Mouse (Mus musculus) megakaryocyte, adult 5-6 weeks (primary cell): ENCODE results near the gene Raver2. TPM values are rescaled to one million over a fixed set of nuclear protein-coding genes. Genes with fewer than 3 reads are reported as not detected.
"Not testable (repeated sequence)": the region's sequence is repeated elsewhere in the genome, so short reads cannot be mapped to it uniquely, and the experiment has no call there.

Source experiments
- ATAC-seq: 2 replicates; pipeline ENCODE4 v1.8.0; 2016; ENCODE audit warnings: mild to moderate bottlenecking, inconsistent platforms; ENCODE audit not compliant: poor library complexity, severe bottlenecking
- total RNA-seq, 2 experiments: library from RNA; stranded (forward) in 1 of 2; stranded (reverse) in 1 of 2; fragments of 153-499, 151-499 nt in 1 of 2; fragments of 221-1000, 200-1000 nt in 1 of 2; gene quantifications; 2 replicates each; pipeline versions ENCODE4 v1.2.3 to v1.2.4; 2015 to 2017

The Raver2 gene
- total RNA-seq (2015): 0.32 TPM in 1 of 2 replicates, not detected in the other
- 0.18 and 0.28 TPM in 2 replicates for total RNA-seq (2017)

DNA sequence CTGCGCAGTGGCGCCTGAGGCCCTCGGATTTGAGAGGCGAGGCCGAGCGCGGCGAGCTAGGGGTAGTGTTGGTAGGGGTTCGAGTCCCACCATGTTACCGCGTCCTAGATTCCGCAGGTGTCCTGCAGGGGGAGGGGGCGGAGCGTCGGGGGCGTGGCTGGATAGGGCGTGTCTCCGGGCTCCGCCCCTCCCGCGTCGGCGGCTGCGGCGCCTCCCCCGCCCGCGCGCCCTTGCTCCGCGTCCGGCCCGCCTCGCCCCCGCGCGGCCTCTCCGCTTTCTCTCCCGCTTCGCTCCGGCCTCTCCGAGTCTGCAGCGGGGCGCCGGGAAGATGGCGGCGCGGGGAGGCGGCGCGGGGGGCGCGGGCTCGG is at the start of gene Raver2:
Raver2 (plus strand) TSS at position 198 of the 368 bp plus-strand sequence.
- 0 out of 2 replicates have a peak, but pooled peaks have one; percentile 40 for ATAC-seq

DNA sequence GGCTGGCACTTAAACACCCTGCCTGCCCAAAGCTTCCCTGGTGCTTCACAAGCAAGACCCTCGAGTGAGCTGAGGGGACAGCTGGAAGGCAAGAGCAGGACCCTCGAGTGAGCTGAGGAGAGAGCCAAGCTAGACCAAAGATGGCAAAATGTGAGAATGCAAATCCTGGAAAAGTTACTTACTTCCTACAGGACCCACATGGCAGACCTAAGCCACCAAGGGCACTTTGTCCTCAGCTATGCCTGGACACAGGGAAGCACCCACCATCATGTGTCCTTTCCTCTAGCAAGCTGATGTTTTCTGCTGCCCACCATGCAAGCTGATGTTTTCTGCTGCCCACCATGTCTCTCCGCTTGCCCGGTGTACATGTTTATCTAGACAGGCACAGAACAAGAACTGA is 48.2 kb upstream of the Raver2 start, which contains the start of gene Gm10577:
Gm10577 (minus strand) TSS at position 101 of the 400 bp plus-strand sequence.
- ATAC-seq: no peak

DNA sequence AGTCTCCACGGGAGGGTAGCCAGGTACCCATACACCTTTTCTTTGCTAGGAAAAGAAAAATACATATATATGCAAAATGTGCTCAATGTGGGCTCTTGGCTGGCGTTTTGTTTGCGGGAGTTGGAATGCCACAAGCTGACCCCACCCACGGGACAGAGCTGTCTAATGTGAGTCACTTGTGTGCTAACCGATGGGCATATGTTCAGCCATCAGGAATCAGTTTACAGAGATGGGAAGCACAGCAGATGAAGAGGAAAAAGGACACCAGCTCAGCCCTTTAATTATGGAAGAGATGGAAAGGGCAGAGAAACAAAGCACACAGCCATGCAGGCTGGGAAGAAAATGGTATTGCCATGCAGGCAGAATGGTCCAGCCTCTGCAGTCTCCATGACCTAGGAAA is 42.2 kb upstream of the Raver2 start:
- ATAC-seq: no peak

DNA sequence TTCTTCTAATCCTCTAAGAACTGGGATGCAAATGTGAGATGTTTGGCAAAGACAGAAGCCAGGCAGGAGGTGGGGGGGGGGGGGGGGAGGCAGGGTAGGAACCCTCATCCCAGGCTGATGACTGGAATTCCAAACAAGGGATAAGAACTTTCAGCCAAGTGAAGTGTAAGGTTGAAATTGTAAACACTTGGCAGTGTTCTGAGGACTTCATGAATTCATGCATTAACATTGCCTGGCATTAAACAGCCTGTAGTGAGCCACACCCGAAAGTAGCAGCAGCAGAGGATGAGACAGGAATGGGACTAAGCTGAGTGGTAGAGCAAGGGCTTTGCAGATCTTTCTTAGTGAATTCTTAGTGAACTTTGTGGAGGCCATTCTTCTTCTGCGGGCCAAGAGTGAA is 41.8 kb upstream of the Raver2 start:
- no peak for ATAC-seq

DNA sequence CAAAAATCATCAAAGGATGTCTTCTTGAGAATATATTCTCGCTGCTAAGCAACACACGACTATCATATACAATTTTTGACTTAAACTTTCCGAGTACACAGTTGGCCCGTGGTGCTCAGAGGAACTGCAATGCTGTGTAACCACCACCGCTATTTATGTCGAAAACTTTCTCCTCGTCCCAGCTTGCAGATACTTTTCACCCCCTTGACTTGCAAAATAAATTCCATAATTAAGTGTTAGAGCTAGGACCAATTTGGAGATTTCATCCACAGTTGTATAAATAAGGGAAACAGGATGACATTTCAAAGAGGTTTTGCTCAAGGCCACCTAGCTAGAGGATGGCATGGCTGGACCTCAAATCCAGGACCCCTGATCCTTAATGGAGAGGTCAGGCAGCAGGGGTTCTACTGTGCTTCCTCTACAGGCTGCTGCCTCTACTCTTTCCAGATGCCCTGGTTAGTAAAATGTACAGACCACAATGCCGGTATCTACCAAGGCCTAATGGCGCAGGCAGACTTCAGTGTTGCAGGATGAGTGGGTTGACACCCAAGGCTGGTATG is 40.9 kb upstream of the Raver2 start:
- ATAC-seq: no peak

DNA sequence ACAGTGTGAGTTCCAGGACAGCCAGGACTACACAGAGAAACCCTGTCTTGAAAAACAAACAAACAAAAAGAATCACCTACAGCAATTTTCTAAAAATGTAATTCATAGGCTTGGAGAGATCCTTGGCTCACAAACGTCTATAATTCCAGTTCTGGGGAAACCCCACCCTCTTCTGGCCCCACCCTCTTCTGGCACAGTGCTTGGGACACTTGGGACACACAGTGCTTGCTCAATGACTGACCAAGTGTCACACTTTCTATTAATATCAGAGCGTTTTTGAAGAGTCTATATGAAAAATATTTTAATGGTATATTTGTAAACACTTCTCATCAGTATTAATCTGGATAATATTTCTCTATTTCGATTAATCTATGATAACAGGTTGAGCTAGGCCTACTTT is 35.7 kb upstream of the Raver2 start:
- ATAC-seq: no peak

DNA sequence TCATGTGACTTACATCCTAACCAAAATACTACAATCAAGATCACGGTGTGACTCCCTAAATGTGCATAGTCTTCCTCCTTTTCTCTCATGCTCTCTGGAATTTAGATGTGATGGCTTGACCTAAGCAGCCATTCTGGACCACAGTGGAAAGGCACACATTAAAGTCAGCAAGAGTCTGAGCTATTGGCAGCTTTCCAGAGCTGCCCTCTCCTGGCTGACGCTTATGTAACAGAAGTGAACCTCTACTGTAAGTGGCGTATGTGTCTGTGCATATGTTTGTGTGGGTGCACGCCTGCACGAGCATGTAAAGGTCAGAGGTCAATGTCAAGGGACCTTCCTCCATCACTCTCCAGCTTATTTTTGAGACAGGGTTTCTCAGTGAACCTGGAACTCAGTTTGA is 33.7 kb upstream of the Raver2 start:
- ATAC-seq: no peak

DNA sequence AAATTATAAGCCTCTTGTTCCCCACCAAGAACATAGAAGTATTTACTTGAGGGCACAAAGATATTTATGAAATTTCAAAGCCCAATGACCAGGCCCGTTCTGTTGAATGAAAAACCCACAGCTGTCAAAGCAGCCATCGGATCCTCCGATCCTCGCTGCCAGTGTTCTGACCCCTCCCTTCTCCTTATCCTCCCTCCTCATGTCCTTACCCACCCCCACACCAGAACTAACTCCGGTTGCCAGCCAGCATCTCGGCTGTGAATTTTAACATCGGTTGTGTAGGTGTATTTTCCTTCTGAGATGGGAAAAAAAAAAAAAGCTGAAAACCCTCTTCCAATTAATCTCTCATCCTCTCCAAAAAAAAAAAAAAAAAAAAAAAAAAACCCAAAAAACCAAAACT is 31.6 kb upstream of the Raver2 start:
- no peak for ATAC-seq

DNA sequence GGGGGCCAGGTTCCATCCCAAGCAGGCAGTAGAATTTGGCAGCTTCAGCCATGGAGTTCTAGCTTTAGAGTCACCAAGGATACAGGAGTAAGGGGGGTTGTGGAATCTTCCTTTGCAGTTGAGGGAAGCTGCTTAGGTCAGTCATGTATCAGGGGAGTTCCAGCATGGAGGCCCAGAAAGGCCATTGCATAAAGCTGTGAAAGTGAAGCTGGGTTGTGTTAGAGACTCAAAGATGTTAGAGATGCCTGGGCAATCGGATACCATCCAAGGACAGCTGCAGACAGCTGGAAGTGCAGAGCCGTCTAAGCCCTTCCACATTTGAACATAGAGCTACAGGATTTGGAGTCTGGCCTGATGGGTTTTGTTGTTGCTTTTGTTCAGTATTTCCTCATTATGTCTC is 25.1 kb upstream of the Raver2 start:
- no peak for ATAC-seq

DNA sequence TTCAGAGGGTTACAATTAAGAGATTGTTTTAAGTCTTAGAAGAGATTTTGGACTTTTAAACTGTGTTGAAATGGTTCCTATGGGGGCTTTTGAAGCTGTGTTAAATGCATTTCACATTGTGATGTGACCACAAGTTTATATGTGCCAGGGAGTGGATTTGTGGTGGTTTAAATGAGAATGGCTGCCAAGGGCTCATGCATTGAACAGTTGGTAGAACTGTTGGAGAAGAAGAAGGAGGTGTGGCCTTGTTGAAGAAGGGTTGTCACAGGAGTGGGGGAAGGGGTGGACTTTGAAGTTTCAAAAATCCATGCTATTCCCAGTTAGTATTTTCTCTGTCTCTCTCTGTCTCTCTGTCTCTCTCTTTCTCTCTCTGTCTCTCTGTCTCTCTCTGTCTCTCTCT is 24.6 kb upstream of the Raver2 start:
- no peak for ATAC-seq

DNA sequence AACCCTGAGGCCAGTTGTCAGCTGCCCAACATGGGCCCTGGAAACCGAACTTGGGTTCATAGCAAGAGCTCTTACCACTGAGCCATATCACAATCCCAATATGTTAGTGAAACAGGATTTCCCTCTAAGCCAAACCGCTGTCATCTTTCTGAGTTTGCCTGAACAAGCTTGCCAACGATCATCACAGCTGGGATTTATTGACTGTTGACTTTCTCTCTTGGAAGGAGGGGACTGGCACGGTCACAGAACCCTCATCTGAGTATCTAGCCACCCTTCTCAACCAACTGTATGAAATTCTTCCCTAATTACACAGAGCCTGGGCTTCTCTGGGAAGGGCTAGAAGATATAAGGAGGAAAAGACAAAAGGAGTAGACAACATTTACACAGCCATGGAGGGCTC is 22.2 kb upstream of the Raver2 start:
- ATAC-seq: no peak

DNA sequence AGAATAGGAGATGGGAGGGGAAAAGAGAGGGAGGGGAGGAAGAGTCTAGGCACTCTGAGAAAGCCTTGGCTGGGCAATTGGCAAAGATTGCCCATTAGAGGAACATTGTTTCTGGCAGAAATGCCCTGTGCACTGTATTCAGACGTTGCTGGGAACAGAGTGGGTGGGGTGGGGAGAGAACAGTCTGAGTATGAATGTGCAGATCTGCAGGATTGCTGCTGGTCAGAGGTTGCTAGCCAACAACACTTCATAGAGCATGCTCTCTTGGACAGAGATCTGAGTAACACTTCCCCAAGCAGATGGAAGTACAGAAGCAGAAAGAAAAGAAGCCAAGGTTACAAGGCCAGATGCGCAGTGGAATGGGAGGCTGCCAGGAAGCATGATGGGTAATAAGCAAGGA is 6.6 kb upstream of the Raver2 start:
- no peak for ATAC-seq

DNA sequence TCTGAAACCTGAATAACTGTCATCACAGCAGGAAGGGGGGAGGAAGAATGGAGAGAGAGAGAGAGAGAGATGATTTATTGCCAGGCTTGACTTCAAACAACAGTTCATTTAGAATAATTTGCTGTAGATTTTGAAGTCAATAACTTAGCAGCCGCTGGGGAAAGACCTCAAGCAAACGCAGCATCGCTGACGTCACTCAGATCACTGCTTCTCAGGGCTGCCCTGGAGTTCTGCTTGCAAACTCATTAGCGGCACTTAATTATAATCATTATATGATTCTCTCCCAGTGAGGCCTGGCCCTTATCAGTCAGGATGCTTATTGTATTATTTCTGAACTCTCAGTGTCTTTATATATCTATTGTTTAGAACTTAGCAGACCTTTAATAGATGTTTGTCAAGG is 2.4 kb upstream of the Raver2 start:
- ATAC-seq: no peak

DNA sequence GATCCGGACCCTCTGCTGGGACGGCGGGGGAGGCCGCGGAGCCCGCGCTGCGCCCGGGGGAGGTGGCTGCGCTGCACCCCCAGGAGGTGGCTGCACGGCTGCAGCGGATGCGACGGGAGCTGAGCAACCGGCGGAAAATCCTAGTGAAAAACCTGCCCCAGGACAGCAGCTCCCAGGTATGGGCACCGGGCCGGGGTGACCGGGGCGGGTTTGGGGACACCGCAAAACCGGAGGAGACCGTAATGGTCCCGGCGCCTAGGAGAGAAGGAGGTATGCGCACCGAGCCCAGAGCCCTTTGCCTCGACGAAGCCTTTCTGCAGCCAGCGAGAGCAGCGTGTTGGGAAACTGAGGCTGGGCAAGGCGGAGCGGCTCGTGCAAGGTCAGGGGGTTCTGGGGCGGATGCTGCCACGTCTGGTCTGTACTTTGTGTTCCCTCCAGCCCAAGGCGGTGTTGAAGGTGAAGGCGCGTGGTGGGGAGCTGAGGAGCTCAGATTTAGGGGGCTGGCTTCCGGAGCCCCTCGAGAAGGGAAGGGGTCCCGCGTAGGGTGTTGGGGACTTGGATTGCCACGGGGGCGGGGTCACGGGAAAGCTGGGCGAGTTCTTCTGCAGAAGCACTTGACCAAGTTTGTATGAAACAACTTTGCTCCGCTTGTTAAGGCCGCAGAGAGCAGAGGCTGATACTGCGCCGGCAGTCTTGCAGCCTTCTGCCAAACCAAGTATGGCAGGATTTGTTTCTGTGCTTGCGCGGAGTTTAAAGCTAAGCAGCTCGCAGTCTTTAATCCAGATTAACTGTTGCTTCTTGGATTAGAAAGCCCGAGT is 580 bp downstream of the Raver2 start:
- no peak for ATAC-seq

DNA sequence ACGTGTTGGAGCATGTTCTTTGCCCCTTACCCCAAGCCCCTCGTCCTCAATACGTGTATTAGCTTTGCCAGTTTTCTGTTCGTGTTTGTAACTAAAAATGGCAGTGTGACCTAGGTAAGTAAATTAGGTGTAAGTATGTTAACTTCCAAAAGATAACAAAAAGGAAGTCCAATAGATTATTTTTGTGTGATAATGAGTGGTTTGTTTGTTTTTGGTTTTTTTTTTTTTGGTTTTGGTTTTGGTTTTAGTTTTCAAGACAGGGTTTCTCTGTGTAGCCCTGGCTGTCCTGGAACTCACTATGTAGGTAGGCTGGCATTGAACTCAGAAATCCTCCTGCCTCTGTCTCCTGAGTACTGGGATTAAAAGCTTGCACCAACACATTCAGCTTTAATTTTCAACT is 2.8 kb downstream of the Raver2 start:
- no peak for ATAC-seq

DNA sequence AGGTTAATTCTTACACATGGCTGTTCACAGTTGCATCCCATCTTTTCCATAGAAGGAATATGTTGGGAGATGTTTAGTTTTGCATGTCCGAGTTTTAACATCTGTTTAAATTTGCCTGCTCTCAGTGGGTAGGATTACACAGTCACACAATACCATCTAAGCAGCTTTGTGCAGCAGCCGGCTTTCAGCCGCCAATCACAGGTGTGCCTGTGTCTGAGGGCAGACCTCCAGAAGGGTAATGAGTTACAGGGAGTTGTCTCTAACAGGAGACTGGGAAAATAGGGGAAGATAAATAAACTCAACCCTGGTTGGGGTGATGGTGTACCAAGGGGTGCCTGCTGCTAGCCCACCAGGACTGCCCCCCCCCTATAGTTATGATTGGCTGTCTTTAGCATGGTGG is 7.6 kb downstream of the Raver2 start:
- ATAC-seq: no peak

DNA sequence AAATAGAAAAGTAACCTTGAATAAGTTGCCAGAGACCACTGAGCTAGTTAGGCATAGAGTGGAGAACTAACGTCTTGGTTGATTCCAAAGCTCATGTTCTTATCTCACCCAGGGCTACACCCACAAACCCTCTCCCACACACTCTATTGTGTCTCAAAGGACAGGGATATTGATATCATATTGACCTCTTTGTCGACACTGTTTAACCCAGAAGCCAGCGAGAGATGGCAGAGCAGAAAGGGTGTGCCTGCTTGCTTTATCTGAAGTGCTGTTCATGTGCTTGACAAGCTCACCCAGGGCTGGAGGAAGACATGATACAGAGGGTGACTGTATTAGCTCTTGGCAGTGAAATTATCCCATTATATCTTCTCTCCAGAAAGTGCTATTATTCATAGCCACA is 11.2 kb downstream of the Raver2 start:
- ATAC-seq: no peak

DNA sequence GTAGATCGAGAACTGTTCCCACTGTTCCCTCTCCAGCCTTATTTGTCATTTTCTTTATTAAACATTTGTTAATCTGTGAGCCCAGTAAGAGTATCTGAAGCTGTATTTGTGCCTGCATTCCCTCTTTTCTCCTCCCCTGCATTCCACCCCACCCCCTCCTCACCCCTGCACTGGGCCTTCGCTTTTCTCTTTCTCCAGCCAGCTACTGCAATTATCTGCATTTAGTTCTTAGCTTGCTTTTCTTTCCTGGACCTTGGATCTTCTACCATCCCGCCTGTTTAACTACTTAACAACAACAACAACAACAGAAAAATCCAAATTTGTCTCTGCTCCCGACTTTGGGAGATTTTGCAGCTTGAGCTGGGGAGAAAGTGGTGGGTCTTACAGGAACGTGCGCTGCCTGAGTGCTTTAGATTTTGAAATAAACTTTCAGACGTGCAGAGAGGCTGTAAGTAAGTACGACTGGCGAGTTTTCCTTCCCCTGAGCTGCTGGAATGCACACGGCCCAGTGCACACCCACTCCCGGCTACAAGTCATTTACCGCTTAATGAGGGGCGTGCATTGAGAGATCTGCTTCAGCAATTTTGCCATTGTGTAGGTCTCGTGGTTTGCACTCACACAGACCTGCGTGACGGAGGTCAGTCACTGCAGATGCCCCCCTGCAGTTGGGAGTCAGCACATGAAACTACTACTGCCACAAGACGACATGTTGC is 13.5 kb downstream of the Raver2 start:
- ATAC-seq: no peak

DNA sequence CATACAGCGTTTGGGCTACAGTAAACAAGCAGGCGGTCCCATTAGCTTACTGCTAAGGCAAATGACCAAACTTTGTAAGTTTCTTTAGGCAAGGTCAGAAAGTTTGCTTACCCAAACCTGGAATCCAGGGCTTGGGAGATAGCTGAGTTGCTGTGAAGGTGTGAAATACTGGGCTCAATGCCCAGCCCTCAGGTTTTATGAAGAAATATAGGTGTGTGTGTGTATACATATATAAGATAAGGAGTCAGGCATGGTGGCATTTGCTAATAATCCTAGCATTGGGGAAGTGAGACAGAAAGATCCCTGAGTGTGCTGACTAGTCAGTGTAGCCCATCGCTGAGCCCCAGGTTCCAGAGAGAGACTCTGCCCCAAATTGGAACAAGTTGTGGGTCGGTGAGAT is 16.1 kb downstream of the Raver2 start:
- no peak for ATAC-seq

DNA sequence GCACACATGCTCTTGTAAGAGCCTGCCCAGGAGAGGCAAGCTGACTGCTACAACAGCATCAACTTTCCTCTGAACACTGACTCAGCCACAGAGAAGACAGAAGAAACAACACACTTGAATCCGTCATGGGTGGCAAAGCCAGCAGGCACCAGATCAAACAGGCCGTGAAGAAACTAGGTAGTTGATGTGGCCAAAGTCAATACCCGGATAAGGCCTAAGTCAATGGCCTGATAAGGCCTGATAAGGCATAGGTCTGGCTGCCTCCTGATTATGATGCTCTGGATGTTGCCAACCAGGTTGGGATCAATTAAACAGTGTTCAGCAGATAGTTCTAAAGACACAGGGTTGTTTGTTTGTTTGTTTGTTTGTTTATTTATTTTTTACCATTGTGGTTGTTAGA is 17.3 kb downstream of the Raver2 start:
- no peak for ATAC-seq

DNA sequence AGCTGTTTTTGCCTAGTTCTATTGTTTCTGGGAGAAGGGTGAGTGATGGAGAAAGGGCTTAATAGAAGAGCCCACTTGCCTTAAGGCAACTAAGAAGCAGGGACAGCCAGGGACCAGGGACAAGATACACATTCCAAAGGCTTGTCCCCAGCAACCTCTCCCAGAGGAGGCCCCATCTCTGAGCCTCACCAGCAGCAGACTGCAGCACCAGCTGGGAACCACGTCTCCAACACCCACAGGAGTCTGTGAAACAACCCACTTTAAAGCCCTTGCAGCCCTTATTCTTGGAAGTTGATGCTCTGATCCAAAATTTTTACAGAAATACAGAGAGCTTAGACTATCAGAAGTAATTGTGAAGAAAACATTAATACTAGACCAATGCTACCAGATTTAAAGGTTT is 18.9 kb downstream of the Raver2 start:
- no peak for ATAC-seq

DNA sequence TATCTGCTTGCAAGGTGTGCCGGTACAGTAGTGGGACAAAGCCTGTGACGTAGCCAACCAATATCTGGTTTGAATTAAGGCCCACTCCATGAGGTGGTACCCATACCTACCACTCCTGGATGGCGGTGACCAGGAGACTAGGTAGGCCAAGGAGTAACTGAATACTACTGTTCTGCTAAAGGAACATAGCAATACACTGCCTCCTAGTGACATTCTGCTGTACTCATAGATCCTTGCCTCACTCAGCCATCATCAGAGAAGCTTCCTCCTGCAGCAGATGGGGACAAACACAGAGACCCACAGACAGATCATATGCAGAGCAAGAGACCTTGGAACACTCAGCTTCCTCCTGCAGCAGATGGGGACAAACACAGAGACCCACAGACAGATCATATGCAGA is 21.8 kb downstream of the Raver2 start:
- not testable (repeated sequence) for ATAC-seq
